Mouse (Mus musculus): ENCODE measurements around the gene 1700014D04Rik. TPM values are rescaled to one million over a fixed set of nuclear protein-coding genes. Genes with fewer than 3 reads are reported as not detected.

Gene 1700014D04Rik
- polyA plus RNA-seq, 1 experiment from 2014 or later, result 0.14 TPM

- Histone ChIP-seq H3K27ac (no peak overlapping the region), H3K4me1 (no peaks in the 10 kb centered on the region), H3K9me3 (no peaks in the 10 kb centered on the region), H3K4me3 (no peak overlapping the region), H3K4me2 (no peak overlapping the region), H3K9ac (no peak overlapping the region), H3K27me3 (replicated peaks) (no peaks in the 10 kb centered on the region), H3K36me3 (replicated peaks) (no peaks in the 10 kb centered on the region)
- no peak for ATAC-seq (replicated peaks)
- WGBS, result 92% methylated on average over 8 of the region's 8 CpGs
These were observed 47.4 kb downstream of the 1700014D04Rik start for GRCm38 (mm10) chr13:59699131-59699530.

- Histone ChIP-seq H3K27ac (no peak overlapping the region), H3K36me3 (replicated peaks) (no peaks in the 10 kb centered on the region), H3K4me3 (no peak overlapping the region), H3K9ac (no peak overlapping the region), H3K9me3 (no peaks in the 10 kb centered on the region), H3K4me2 (no peak overlapping the region), H3K4me1 (no peaks in the 10 kb centered on the region), H3K27me3 (replicated peaks) (no peaks in the 10 kb centered on the region)
- ATAC-seq (replicated peaks), result no peak
- WGBS, result 93% methylated on average over 7 of the region's 7 CpGs
These were observed 50.8 kb downstream of the 1700014D04Rik start for GRCm38 (mm10) chr13:59695781-59696180.

- no peak within 1 kb of the TSS for H3K4me2 ChIP-seq
- no peak within 1 kb of the TSS for H3K4me3 ChIP-seq
- ATAC-seq (replicated peaks), result no peak
- no peaks in the 10 kb centered on the region for H3K27me3 ChIP-seq (replicated peaks)
- no peaks in the 10 kb centered on the region for H3K9me3 ChIP-seq
- no peaks in the 10 kb centered on the region for H3K36me3 ChIP-seq (replicated peaks)
- WGBS, result 92% methylated on average over 3 of the region's 3 CpGs
- no peak within 1 kb of the TSS for H3K27ac ChIP-seq
- H3K9ac ChIP-seq, result no peak within 1 kb of the TSS
- no peaks in the 10 kb centered on the region for H3K4me1 ChIP-seq
These were observed 52.5 kb downstream of the 1700014D04Rik start, which contains the start of gene 4921517D22Rik for GRCm38 (mm10) chr13:59694008-59694407. Gene 4921517D22Rik (minus strand): TSS chr13:59694108.

- H3K27ac ChIP-seq, result no peak overlapping the region
- H3K9ac ChIP-seq, result no peak overlapping the region
- H3K4me3 ChIP-seq, result no peak overlapping the region
- ATAC-seq (replicated peaks), result no peak
- WGBS, result 19% methylated on average over 10 of the region's 10 CpGs
- no peaks in the 10 kb centered on the region for H3K36me3 ChIP-seq (replicated peaks)
- H3K4me2 ChIP-seq, result no peak overlapping the region
- H3K4me1 ChIP-seq, result no peaks in the 10 kb centered on the region
- H3K9me3 ChIP-seq, result no peaks in the 10 kb centered on the region
- H3K27me3 ChIP-seq (replicated peaks), result no peaks in the 10 kb centered on the region
These were observed 55.1 kb downstream of the 1700014D04Rik start for GRCm38 (mm10) chr13:59691478-59691877.

Other genes starting within 250 kb of the 1700014D04Rik start
- gene Agtpbp1, start 161.5 kb downstream of the 1700014D04Rik start, polyA plus RNA-seq (2015; fragmentation: Nextera tagmentation; extraction: Ambion mirVana), result 70.0 and 70.4 TPM in 2 replicates
- gene Naa35, start 161.5 kb downstream of the 1700014D04Rik start, polyA plus RNA-seq (2015; fragmentation: Nextera tagmentation; extraction: Ambion mirVana), result 142 and 154 TPM in 2 replicates
- gene Golm1, start 70.9 kb downstream of the 1700014D04Rik start, polyA plus RNA-seq (2015; fragmentation: Nextera tagmentation; extraction: Ambion mirVana), result 31.0 and 32.8 TPM in 2 replicates
- not detected in 2 replicates for gene 4921517D22Rik, start 52.6 kb downstream of the 1700014D04Rik start, polyA plus RNA-seq (2015; fragmentation: Nextera tagmentation; extraction: Ambion mirVana)
- gene Spata31d1a, start 36.4 kb downstream of the 1700014D04Rik start, polyA plus RNA-seq (2015; fragmentation: Nextera tagmentation; extraction: Ambion mirVana), result 0.17 and 0.26 TPM in 2 replicates
- gene Spata31d1b, start 34.5 kb downstream of the 1700014D04Rik start, polyA plus RNA-seq (2015; fragmentation: Nextera tagmentation; extraction: Ambion mirVana), result not detected in 2 replicates
- not detected in 2 replicates for gene Spata31d1d, start 15.0 kb downstream of the 1700014D04Rik start, polyA plus RNA-seq (2015; fragmentation: Nextera tagmentation; extraction: Ambion mirVana)
- gene Isca1, start 23.1 kb upstream of the 1700014D04Rik start, polyA plus RNA-seq (2015; fragmentation: Nextera tagmentation; extraction: Ambion mirVana), result 158 and 166 TPM in 2 replicates
- not detected in 2 replicates for gene Gm49354, start 35.5 kb upstream of the 1700014D04Rik start, polyA plus RNA-seq (2015; fragmentation: Nextera tagmentation; extraction: Ambion mirVana)
- 48.7 and 52.5 TPM in 2 replicates for gene Tut7, start 76.4 kb upstream of the 1700014D04Rik start, polyA plus RNA-seq (2015; fragmentation: Nextera tagmentation; extraction: Ambion mirVana)

Data from midbrain, embryonic 15.5 days (tissue).